Mouse (Mus musculus): ENCODE results near the gene Dgkz. TPM values are rescaled to one million over a fixed set of nuclear protein-coding genes. Genes with fewer than 3 reads are reported as not detected.

Dgkz gene
- polyA plus RNA-seq, 1 experiment from 2014 or later = 26.7 TPM

DNA sequence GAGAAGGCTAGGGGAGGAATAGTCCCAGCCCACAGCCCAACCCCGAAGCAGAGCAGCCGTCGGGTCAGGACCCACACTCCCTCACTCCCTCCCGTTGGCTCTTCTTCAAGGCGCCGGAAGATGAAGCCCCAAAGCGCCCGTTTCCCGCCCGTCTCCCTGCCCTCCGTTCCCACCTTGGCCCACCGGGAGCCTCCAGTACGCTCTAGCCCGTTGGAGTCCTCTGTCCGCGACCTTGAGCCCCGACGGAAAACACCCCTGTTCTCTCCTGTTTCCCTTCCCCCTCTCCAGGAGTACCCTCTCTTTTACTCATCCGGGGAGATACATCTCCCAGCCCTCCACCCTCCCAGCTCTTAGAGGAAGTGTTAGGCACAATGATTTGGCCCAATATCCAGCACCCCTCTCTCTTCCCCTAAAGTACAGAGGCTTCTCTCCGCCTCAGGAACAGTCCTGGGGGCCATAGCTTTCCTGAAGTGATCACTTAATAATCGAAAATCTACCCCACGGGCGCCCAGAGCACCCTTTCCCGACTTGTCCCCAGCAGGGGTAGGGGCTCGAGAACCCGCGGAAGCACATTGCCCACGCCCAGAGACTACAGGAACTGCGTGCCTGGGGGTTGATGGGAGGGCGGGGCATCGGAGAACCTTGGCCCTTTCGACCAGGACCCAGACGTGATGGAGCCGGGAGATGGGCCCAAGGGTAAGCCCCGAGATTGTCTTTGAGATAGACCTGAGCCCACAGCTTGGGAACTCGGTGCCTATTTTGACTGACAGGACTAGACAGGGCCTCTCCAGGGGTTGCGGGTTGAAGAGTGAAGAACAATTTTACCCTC is 52.9 kb downstream of the Dgkz start:
- Histone ChIP-seq H3K4me3 (ENCODE audit: low read depth, low read length) (peak overlapping the region; percentile 58), H3K27ac (ENCODE audit: low read depth, low read length) (no peak overlapping the region), H3K9ac (ENCODE audit: low read length) (peak overlapping the region; percentile 58), H3K9me3 (replicated peaks; ENCODE audit: control insufficient read depth, low read length) (no peaks in the 10 kb centered on the region), H3K27me3 (replicated peaks; ENCODE audit: control insufficient read depth, insufficient read depth, low read length) (peaks cover 40% of the 10 kb centered on the region), H3K4me2 (ENCODE audit: low read length) (peak overlapping the region; percentile 82), H3K36me3 (ENCODE audit: control insufficient read depth, insufficient read depth, low read length) (peaks cover 7% of the 10 kb centered on the region), H3K4me1 (ENCODE audit: control insufficient read depth, insufficient read depth, low read length) (peaks cover 5% of the 10 kb centered on the region; the same call in 1 of the 2 replicates)
- WGBS = 2% methylated on average over 37 of the region's 37 CpGs
- DNase-seq (ENCODE audit: low spot score) (no peak), ATAC-seq (no peak)

DNA sequence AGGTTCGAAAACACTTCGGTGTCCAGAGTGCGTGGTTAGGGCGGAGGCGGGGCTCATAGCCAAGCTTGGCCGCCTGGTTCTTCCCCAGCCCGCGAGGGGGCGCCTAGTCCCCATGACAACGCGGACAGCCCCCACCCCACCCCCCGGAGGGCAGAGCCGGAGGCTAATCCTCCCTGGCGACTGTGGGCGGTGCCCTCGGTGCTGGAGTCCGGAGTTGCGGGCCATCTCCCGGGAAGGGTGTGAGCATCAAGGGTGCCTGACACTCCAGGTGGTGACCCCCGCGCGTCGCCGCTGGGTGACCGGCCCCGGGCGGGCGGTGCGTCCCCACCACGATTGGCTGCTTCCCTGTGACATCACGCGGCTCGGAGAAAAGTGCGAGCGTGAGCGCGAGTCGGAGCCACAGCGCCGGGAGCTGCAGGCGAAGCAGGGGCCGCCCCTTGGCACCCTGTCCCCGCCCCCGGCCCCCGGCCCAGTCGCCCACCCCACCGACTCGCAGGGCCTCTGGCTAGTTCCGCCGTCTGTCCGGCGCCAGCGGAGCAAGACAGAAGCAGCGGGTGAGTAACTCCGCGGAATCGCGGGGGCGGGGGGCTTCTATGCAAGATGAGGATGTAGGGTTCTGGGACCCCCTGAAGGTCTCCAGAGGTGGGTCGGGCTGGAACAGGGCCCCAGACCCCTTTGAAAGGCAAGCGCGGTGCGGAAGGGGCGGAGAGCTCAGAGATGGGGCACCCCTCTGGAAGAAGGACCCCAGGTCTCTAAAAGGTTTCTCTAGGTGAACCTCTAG is 53.7 kb downstream of the Dgkz start:
- Histone ChIP-seq H3K9ac (ENCODE audit: low read length) (peak overlapping the region; percentile 58), H3K27ac (ENCODE audit: low read depth, low read length) (no peak overlapping the region), H3K9me3 (replicated peaks; ENCODE audit: control insufficient read depth, low read length) (no peaks in the 10 kb centered on the region), H3K27me3 (replicated peaks; ENCODE audit: control insufficient read depth, insufficient read depth, low read length) (peaks cover 40% of the 10 kb centered on the region), H3K4me3 (ENCODE audit: low read depth, low read length) (peak overlapping the region; percentile 58), H3K36me3 (ENCODE audit: control insufficient read depth, insufficient read depth, low read length) (peaks cover 15% of the 10 kb centered on the region), H3K4me2 (ENCODE audit: low read length) (peak overlapping the region; percentile 82), H3K4me1 (ENCODE audit: control insufficient read depth, insufficient read depth, low read length) (peaks cover 5% of the 10 kb centered on the region; the same call in 1 of the 2 replicates)
- WGBS = under 1% methylated on average over 62 of the region's 64 CpGs
- peak; percentile 81 for ATAC-seq
- peak; percentile 84 for DNase-seq (ENCODE audit: low spot score)

- Histone ChIP-seq H3K4me2 (ENCODE audit: low read length) (peak overlapping the region; percentile 82), H3K27ac (ENCODE audit: low read depth, low read length) (no peak overlapping the region), H3K9me3 (replicated peaks; ENCODE audit: control insufficient read depth, low read length) (no peaks in the 10 kb centered on the region), H3K27me3 (replicated peaks; ENCODE audit: control insufficient read depth, insufficient read depth, low read length) (peaks cover 40% of the 10 kb centered on the region), H3K4me1 (ENCODE audit: control insufficient read depth, insufficient read depth, low read length) (peaks cover 5% of the 10 kb centered on the region; the same call in 1 of the 2 replicates), H3K9ac (ENCODE audit: low read length) (peak overlapping the region; percentile 58), H3K4me3 (ENCODE audit: low read depth, low read length) (peak overlapping the region; percentile 58), H3K36me3 (ENCODE audit: control insufficient read depth, insufficient read depth, low read length) (peaks cover 21% of the 10 kb centered on the region)
- DNase-seq (ENCODE audit: low spot score) = no peak
- ATAC-seq = peak; percentile 0; the same call in 1 of the 2 replicates
- 5% methylated on average over 31 of the region's 31 CpGs for WGBS
Observed at GRCm38 (mm10) chr2:91921181-91921789, 54.4 kb downstream of the Dgkz start.

GRCm38 (mm10) chr2:91920130-91920529 is 55.5 kb downstream of the Dgkz start:
- no peak overlapping the region for H3K27ac ChIP-seq (ENCODE audit: low read depth, low read length)
- DNase-seq (ENCODE audit: low spot score) = no peak
- no peak overlapping the region for H3K4me2 ChIP-seq (ENCODE audit: low read length)
- H3K9me3 ChIP-seq (replicated peaks; ENCODE audit: control insufficient read depth, low read length) = no peaks in the 10 kb centered on the region
- 81% methylated on average over 4 of the region's 4 CpGs for WGBS
- H3K36me3 ChIP-seq (ENCODE audit: control insufficient read depth, insufficient read depth, low read length) = peaks cover 31% of the 10 kb centered on the region
- H3K9ac ChIP-seq (ENCODE audit: low read length) = no peak overlapping the region
- H3K27me3 ChIP-seq (replicated peaks; ENCODE audit: control insufficient read depth, insufficient read depth, low read length) = peaks cover 38% of the 10 kb centered on the region
- H3K4me1 ChIP-seq (ENCODE audit: control insufficient read depth, insufficient read depth, low read length) = peaks cover 5% of the 10 kb centered on the region; the same call in 1 of the 2 replicates
- no peak for ATAC-seq
- H3K4me3 ChIP-seq (ENCODE audit: low read depth, low read length) = no peak overlapping the region

DNA sequence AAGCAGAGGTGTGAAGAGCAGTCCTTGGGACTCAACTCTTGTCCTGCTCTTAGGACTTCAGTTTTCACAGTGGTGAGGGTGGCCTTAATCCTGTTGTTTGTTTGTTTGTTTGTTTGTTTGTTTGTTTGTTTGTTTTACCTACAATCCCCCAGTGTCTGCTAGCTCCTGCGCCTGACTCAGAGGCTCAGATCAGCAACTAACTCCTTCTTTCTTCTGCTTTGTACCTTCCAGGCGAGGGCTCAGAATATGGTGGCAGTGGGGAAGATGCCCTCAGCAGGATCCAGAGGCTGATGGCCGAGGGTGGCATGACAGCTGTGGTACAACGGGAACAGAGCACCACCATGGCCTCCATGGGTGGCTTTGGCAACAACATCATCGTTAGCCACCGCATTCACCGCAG is 58.6 kb downstream of the Dgkz start:
- H3K9me3 ChIP-seq (replicated peaks; ENCODE audit: control insufficient read depth, low read length) = no peaks in the 10 kb centered on the region
- no peak overlapping the region for H3K4me2 ChIP-seq (ENCODE audit: low read length)
- H3K27me3 ChIP-seq (replicated peaks; ENCODE audit: control insufficient read depth, insufficient read depth, low read length) = peaks cover 13% of the 10 kb centered on the region
- 84% methylated on average over 7 of the region's 7 CpGs for WGBS
- no peak overlapping the region for H3K4me3 ChIP-seq (ENCODE audit: low read depth, low read length)
- no peak overlapping the region for H3K27ac ChIP-seq (ENCODE audit: low read depth, low read length)
- no peak for ATAC-seq
- peaks cover 61% of the 10 kb centered on the region for H3K36me3 ChIP-seq (ENCODE audit: control insufficient read depth, insufficient read depth, low read length)
- no peak overlapping the region for H3K9ac ChIP-seq (ENCODE audit: low read length)
- no peak for DNase-seq (ENCODE audit: low spot score)
- peaks cover 5% of the 10 kb centered on the region; the same call in 1 of the 2 replicates for H3K4me1 ChIP-seq (ENCODE audit: control insufficient read depth, insufficient read depth, low read length)

- Histone ChIP-seq H3K4me3 (ENCODE audit: low read depth, low read length) (no peak overlapping the region), H3K27ac (ENCODE audit: low read depth, low read length) (no peak overlapping the region), H3K9ac (ENCODE audit: low read length) (no peak overlapping the region), H3K9me3 (replicated peaks; ENCODE audit: control insufficient read depth, low read length) (no peaks in the 10 kb centered on the region), H3K4me2 (ENCODE audit: low read length) (no peak overlapping the region), H3K27me3 (replicated peaks; ENCODE audit: control insufficient read depth, insufficient read depth, low read length) (peaks cover 12% of the 10 kb centered on the region), H3K4me1 (ENCODE audit: control insufficient read depth, insufficient read depth, low read length) (peaks cover 3% of the 10 kb centered on the region; the same call in 1 of the 2 replicates), H3K36me3 (ENCODE audit: control insufficient read depth, insufficient read depth, low read length) (peaks cover 67% of the 10 kb centered on the region)
- DNase-seq (ENCODE audit: low spot score) (no peak), ATAC-seq (no peak)
- WGBS = 92% methylated on average over 7 of the region's 7 CpGs
Observed at GRCm38 (mm10) chr2:91916346-91916977, 59.2 kb downstream of the Dgkz start.

DNA sequence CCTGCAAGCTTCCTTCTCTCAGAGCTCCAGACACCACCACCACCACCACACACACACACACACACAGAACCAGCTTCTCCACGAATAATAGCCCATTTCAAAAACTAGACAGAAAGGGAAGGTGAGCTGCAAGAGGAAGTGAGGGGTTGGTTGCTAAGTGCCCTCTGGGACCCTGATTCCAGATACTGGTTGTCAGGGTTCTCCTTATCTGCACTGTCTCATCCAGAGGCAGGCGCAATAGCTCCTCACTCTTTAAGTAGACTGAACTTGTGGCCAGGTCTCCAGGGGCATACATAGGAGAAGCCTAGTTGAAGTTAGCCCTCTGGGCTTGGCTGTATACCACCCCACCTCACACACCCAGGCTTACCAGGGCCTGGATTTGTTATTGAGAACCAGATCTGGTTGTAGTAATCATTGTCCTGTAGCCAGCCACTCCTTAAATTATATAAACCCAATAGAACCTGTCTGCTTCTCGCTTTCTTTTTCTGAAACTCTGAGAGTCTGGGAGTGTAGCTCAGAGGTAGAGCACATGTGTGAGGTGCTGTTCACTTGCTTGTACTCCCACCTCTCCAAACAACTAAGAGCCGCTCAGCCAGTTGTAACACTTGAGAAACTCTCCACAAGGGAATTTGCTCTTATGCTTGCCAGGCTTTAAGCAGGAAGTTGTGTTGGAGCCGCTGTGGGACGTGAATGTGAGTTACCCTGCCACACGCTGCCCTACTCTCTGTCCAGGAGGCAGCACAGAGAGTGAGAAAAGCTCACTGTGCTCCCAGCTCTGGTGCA is 62.1 kb downstream of the Dgkz start:
- no peaks in the 10 kb centered on the region for H3K4me1 ChIP-seq (ENCODE audit: control insufficient read depth, insufficient read depth, low read length)
- no peak for ATAC-seq
- H3K9ac ChIP-seq (ENCODE audit: low read length) = no peak overlapping the region
- no peaks in the 10 kb centered on the region for H3K9me3 ChIP-seq (replicated peaks; ENCODE audit: control insufficient read depth, low read length)
- DNase-seq (ENCODE audit: low spot score) = no peak
- no peak overlapping the region for H3K4me3 ChIP-seq (ENCODE audit: low read depth, low read length)
- no peaks in the 10 kb centered on the region for H3K27me3 ChIP-seq (replicated peaks; ENCODE audit: control insufficient read depth, insufficient read depth, low read length)
- H3K36me3 ChIP-seq (ENCODE audit: control insufficient read depth, insufficient read depth, low read length) = peaks cover 85% of the 10 kb centered on the region
- 83% methylated on average over 7 of the region's 7 CpGs for WGBS
- no peak overlapping the region for H3K27ac ChIP-seq (ENCODE audit: low read depth, low read length)
- H3K4me2 ChIP-seq (ENCODE audit: low read length) = no peak overlapping the region

- DNase-seq (ENCODE audit: low spot score) = no peak
- ATAC-seq = no peak
- Histone ChIP-seq H3K27ac (ENCODE audit: low read depth, low read length) (no peak overlapping the region), H3K4me2 (ENCODE audit: low read length) (no peak overlapping the region), H3K4me3 (ENCODE audit: low read depth, low read length) (no peak overlapping the region), H3K9me3 (replicated peaks; ENCODE audit: control insufficient read depth, low read length) (no peaks in the 10 kb centered on the region), H3K27me3 (replicated peaks; ENCODE audit: control insufficient read depth, insufficient read depth, low read length) (no peaks in the 10 kb centered on the region), H3K36me3 (ENCODE audit: control insufficient read depth, insufficient read depth, low read length) (peaks cover 79% of the 10 kb centered on the region), H3K9ac (ENCODE audit: low read length) (no peak overlapping the region), H3K4me1 (ENCODE audit: control insufficient read depth, insufficient read depth, low read length) (no peaks in the 10 kb centered on the region)
- WGBS = 89% methylated on average over 3 of the region's 3 CpGs
Observed at GRCm38 (mm10) chr2:91912616-91913015, 63.0 kb downstream of the Dgkz start.

Data from forebrain, embryonic 14.5 days (tissue).